Mouse (Mus musculus) liver, postnatal 0 days (tissue): Measurements from ENCODE around the gene Dusp5.

ENCODE experiments used
- CTCF ChIP-seq: sonication (generic); IDR thresholded peaks from 2 replicates; pipeline ENCODE4 v1.5.1; 2016; ENCODE audit warnings: antibody characterized with exemption, low read depth
- EP300 ChIP-seq: IDR thresholded peaks from 2 replicates; pipeline ENCODE4 v1.6.1; 2016; ENCODE audit warnings: antibody characterized with exemption, low read depth, mild to moderate bottlenecking

- TF ChIP-seq EP300 (no peak), CTCF (no peak)
These were observed 31.5 kb downstream of the Dusp5 start for GRCm38 (mm10) chr19:53560436-53560835.
